Mouse (Mus musculus): ENCODE measurements around the gene Canx.
"Not testable (repeated sequence)": the region's sequence is repeated elsewhere in the genome, so short reads cannot be mapped to it uniquely, and the experiment has no call there.

Canx gene

DNA sequence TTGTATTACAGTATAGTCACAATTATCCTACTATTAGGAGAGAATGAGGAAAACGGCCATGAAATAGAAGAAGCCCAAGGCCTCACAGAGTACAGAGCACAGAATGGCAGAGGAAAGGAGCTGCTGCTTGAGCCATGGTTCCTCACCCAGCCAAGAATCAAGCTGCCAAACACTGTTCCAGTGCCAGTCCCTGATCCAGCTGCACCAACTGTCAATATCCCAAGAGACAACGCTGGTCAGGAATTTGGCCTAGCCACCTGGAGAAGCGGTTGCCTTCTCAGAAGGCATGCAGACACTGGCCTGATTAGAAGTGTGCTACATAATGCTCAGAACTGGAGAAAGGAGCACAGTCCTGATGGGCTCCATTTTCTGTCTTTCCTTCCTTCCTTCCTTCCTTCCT, 7.7 kb upstream of the Canx start:
- DNase-seq (ENCODE audit: low read depth): no peak

GRCm38 (mm10) chr11:50329378-50329777, 3.9 kb upstream of the Canx start:
- DNase-seq (ENCODE audit: low read depth): no peak

DNA sequence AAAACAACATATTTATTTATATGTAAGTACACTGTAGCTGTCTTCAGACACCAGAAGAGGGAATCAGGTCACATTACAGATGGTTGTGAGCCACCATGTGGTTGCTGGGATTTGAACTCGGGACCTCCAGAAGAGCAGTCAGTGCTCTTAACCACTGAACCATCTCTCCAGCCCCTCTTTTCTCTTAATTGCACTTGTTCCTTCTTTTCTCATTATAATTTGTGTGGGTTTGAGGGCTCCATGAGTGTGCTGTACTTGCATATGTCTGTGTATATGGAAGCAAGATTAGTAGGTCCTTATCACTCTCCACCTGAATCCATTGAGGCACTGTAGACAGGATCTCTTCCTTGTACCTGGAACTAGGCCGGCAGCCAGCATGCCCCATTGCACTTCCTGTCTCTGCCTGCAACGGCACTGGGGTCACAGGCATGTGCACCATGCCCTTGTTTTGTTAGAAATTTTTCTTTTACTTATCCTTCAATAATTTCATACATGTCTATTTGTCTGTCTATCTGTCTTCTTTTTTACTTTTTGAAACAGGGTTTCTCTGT, 2.7 kb upstream of the Canx start:
- DNase-seq (ENCODE audit: low read depth): no peak

- DNase-seq (ENCODE audit: low read depth): no peak
These were observed 961 bp upstream of the Canx start for GRCm38 (mm10) chr11:50326302-50326966.

DNA sequence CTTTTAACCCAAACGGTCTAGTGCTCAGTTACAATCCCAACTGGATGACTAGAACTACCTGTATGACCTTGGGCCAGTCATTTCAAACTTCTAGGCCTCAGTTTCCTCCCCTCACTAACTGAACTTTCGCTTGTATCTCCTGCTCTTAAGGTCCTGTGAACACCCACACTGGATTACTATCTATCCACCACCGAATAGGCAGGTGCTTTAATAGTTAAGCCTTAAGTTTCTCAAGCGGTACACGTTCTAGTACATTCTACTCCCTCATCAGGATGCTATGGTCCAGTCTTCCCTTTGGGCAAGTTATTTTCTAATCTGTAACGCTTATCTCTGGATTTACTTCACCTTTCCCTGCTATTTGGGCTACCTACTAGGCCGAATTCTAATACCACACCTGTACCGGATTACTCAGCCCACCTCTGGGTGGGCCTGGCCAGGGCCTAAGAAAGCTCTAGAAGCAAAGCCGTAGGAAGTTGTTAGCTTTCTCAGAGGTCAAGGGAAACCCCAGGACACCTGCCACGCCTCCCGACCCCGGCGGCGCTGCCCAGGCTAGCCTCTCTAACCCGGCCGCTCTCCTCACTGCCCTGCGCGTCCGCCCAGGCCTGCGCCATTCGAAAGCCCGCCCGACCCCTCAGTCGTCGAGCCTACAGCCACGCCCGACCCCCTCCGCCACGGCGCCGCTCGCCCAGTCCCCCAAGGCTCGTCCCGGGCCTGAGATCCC, 562 bp downstream of the Canx start:
- no peak for DNase-seq (ENCODE audit: low read depth)

DNA sequence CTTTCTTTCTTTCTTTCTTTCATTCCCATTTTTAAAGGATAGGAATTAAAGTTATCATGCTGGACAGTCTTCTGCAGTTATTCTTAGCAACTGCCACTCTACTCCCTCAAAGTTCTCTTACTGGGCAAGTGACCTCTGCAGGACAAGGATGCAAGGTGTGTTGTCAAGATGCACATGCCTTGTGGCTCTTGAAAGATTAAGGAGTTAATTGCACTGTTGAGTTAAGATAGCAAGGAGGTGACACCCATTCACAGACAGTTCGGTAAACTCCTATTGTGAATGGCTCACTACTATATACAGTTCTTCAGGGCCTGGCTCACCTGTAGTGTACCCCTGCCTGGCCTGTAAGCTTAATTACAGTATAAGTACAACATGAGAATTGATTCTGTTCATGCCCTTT, 1.6 kb downstream of the Canx start:
- DNase-seq (ENCODE audit: low read depth): no peak

GRCm38 (mm10) chr11:50322345-50322744, 3.1 kb downstream of the Canx start:
- DNase-seq (ENCODE audit: low read depth): no peak

- no peak for DNase-seq (ENCODE audit: low read depth)
These were observed 4.2 kb downstream of the Canx start for GRCm38 (mm10) chr11:50321239-50321638.

DNA sequence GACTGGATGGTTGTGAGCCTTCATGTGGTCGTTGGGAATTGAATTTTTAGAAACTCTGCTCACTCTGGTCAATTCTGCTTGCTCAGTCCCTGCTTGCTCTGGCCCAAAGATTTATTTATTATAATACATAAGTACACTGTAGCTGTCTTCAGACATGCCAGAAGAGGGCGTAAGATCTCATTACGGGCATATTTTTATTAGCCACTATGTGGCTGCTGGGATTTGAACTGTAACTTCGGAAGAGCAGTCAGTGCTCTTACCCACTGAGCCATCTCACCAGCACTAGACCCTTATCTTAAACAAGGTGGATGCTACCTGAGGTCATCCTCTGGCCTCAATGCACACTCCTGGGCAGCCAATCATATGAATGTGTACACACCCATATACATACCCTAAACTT, 6.1 kb downstream of the Canx start:
- not testable (repeated sequence) for DNase-seq (ENCODE audit: low read depth)

DNA sequence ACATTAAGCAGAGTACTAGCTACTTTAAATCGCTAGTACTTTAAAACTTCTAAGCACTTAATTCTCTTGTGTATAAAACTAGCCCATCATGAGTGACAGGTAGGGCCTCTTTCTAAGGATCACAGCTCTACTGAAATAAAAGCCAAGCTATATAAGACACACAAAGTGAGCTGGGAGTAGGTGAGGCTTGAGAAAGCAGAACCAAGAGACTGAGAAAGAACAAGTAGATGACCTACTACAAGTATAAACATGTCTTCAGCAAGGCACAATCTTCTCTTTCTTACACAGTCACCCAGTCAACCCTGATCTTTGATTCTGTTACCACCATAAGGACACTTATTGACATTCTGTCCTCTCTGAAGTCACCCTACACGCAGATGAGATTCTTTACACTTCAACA, 12.7 kb downstream of the Canx start:
- DNase-seq (ENCODE audit: low read depth): no peak

DNA sequence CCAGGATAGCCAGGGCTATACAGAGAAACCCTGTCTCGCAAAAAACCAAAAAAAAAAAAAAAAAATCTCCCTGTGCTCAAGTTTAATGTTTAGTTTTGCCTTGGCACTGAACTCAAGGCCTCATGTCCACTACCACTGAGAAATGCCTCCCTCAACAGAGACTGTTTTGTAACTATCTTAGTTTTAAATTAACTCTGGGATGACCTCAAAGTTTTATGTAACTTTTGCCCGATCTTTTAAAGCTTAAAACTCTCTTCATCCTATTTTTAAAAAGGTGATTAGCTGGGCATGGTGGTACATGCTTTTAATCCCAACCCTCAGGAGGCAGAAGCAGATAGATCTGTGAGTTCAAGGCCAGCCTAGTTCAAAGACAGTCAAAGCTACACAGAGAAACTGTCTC, 22.1 kb downstream of the Canx start:
- no peak for DNase-seq (ENCODE audit: low read depth)

DNA sequence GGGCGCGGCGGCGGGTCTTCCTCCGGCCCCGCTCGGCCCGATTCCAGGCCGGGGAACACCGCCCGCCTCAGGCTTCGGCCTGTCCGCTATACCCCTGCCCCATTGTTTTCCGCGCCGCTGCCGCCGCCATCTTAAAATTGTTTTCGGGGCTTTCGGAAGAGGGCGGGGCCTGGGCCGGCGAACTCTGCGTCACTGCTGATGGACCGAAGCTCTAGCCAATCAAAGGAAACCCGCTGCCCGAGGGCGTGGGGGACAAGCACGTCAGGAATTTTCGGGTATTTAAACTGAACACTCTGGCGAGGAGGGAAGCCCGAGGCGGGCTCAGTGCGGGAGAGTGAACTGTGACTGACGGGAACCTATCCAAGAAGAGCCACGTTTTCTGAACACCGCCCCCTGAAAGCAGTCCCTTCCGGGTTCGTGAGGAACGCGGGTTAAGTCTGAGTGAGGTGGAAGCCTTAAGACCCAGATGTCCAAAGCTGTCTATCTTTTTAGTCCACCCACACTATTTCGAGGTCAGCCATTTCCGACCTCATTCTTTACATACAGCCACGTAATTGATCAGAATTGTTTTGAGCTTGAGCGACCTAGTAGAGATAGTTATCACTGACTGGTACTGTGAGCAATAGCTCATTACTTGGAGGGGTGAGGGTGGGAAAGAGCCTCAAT, 33.1 kb downstream of the Canx start, which contains the start of gene Maml1:
Gene Maml1 (minus strand): TSS at position 122 of the 666 bp plus-strand sequence.
- peak; percentile 99 for DNase-seq (ENCODE audit: low read depth)

GRCm38 (mm10) chr11:50291321-50292165, 33.9 kb downstream of the Canx start:
- peak; percentile 64 for DNase-seq (ENCODE audit: low read depth)

- peak; percentile 61 for DNase-seq (ENCODE audit: low read depth)
These were observed 34.8 kb downstream of the Canx start for GRCm38 (mm10) chr11:50290486-50291225.

GRCm38 (mm10) chr11:50286428-50286827, 39.0 kb downstream of the Canx start:
- no peak for DNase-seq (ENCODE audit: low read depth)

DNA sequence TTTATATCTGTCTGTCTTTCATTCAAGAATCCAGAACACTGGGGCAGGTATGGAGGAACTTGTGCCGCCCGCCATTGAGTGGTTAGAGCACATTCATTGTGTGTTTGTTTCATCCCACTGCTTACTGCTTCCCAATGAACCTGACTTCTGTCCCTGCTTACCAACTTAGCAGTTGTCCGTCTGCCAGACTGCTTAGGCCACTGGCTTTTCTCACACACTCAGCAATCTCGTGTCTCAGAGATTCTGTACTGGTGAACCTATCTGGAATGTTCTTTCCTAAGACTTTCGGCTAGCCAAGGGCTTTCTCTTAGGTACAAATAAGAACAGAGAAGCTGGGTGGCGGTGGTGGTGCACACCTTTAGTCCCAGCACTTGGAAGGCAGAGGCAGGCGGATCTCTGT, 39.8 kb downstream of the Canx start:
- no peak for DNase-seq (ENCODE audit: low read depth)

GRCm38 (mm10) chr11:50285263-50285662, 40.2 kb downstream of the Canx start:
- DNase-seq (ENCODE audit: low read depth): no peak

- no peak for DNase-seq (ENCODE audit: low read depth)
These were observed 45.4 kb downstream of the Canx start for GRCm38 (mm10) chr11:50280053-50280452.

GRCm38 (mm10) chr11:50279005-50279404, 46.5 kb downstream of the Canx start:
- no peak for DNase-seq (ENCODE audit: low read depth)

DNA sequence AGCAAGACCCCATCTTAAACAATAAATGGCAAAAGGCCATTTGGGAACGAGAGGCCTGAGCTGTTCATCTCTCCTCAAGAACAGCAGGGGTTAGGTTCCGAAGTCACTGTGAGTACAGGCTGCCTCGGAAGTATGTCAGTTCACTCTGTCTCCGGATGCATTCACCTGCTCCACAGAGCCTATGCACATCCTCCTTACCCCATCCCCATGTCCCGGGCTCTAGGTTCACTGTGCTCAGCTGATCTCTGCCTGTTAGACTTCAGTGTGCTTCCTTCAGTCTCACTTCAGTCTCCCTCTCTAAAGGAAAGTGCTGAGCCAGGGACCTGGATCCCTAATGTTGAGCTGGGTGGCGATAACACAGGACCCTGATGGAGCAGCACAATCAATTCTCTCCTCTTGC, 47.8 kb downstream of the Canx start:
- no peak for DNase-seq (ENCODE audit: low read depth)

- no peak for DNase-seq (ENCODE audit: low read depth)
These were observed 48.4 kb downstream of the Canx start for GRCm38 (mm10) chr11:50277025-50277424.

All from NIH3T3 (cell line).